Mouse (Mus musculus) neural tube, embryonic 10.5 days (tissue): ENCODE data around the gene Tmem30b.

Source experiments
- DNase-seq: peaks from one replicate; pipeline ENCODE4 v3.0.0-alpha.2; 2017; ENCODE audit warnings: low spot score; ENCODE audit errors: extremely low spot score

Tmem30b gene

GRCm38 (mm10) chr12:73517022-73517709 is 29.0 kb downstream of the Tmem30b start:
- peak; percentile 90 for DNase-seq

- no peak for DNase-seq
These were observed 29.7 kb downstream of the Tmem30b start for GRCm38 (mm10) chr12:73516516-73516915.

- no peak for DNase-seq
These were observed 31.5 kb downstream of the Tmem30b start for GRCm38 (mm10) chr12:73514722-73515121.

- DNase-seq = no peak
These were observed 32.2 kb downstream of the Tmem30b start for GRCm38 (mm10) chr12:73513958-73514357.

- DNase-seq = no peak
These were observed 34.6 kb downstream of the Tmem30b start for GRCm38 (mm10) chr12:73511467-73512047.

- no peak for DNase-seq
These were observed 39.1 kb downstream of the Tmem30b start for GRCm38 (mm10) chr12:73507105-73507504.

GRCm38 (mm10) chr12:73506648-73507047 is 39.5 kb downstream of the Tmem30b start:
- DNase-seq = no peak

- no peak for DNase-seq
These were observed 45.4 kb downstream of the Tmem30b start for GRCm38 (mm10) chr12:73500689-73501326.

- DNase-seq = no peak
These were observed 51.0 kb downstream of the Tmem30b start for GRCm38 (mm10) chr12:73495172-73495571.

GRCm38 (mm10) chr12:73493929-73494530 is 52.2 kb downstream of the Tmem30b start:
- DNase-seq = no peak
